Mouse (Mus musculus): ENCODE measurements around the gene Tex22. TPM values are rescaled to one million over a fixed set of nuclear protein-coding genes. Genes with fewer than 3 reads are reported as not detected.

Tex22 gene
- total RNA-seq, 1 experiment from 2014 or later, result 0.67 TPM

DNA sequence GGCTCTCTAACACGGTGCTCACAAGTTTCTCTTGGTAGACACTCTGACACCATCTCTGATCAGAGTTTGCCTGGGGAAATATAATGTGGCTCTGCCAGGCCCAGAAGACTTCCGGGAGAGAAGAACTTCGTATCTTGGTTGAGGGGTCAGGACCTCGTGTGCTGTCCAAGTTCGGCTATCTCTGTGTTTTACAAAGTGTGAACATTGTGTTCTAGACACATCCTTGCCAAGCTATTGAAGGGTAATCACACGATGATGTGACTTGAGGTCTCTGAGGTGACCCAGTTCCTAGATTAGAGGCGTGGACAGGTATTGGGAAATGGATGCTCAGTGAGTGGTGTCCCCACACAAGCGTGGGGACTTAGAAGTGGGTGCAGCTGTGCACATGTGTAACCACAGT is 18.2 kb upstream of the Tex22 start:
- no peak for DNase-seq

DNA sequence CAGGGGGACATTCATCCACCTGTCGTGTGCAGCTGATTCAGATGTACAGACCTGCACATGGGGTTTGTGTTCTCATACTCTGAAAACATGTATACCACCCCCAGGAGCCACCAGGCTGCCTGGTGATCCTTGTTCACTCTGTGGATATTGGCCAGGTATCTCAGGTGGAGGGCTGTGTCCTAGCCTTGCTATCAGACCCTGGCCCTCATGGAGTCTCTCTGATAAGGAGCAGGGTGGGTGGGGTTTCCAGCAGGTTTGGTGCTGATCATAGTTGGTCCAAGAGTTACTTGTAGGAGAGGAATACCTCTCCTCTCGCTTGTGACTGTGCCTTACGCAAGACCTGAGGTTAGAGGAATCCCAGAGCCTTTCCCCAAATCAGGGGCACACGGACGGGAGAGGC is 14.1 kb upstream of the Tex22 start:
- DNase-seq, result no peak

DNA sequence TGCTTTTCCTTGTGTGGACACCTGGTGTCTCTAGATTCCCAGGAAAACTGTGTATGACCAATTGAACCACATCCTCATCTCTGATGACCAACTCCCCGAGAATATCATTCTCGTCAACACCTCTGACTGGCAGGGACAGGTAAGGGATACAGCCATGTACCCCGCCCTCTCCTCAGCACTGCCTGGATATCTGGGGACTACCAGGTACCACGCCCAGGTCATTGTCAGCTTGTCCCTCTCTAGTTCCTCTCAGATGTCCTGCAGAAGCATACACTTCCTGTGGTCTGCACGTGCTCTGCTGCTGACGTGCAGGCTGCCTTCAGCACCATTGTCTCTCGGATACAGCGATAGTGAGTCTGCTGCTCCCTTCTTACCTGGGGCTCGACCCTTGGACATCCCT is 12.7 kb upstream of the Tex22 start:
- DNase-seq, result no peak

DNA sequence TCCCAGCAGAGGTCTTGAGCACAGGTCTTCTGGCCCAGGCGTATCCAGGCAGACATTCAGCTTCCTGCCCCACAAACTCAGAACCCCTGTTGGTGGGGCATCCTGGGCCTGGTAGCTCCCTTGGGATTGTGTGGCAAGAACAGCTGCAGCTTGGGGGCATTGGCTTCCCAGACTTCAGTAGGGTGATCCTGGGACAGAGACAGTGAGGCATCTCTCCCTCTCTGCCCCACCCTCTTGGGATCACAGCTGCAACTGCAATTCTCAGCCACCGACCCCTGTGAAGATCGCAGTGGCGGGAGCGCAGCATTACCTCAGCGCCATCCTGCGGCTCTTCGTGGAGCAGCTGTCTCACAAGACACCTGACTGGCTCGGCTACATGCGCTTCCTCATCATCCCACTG is 12.1 kb upstream of the Tex22 start:
- DNase-seq, result no peak

DNA sequence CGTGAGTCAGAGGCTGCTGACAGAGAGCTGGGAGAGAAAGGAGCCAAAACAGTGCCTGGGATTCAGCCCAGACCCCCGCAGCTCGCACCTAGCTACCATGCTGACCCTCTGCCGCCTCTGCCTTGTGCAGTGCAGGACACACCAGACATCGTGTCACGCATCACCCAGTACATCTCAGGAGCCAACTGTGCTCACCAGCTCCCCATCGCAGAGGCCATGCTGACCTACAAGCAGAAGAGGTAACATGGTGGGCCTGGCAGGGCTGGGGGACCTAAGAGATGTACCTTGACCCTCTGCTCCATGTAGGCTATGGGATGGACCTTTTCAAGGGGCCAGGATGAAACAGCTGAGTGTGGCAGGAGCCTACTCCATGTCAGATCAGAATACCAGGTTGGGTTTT is 10.6 kb upstream of the Tex22 start:
- DNase-seq, result no peak

DNA sequence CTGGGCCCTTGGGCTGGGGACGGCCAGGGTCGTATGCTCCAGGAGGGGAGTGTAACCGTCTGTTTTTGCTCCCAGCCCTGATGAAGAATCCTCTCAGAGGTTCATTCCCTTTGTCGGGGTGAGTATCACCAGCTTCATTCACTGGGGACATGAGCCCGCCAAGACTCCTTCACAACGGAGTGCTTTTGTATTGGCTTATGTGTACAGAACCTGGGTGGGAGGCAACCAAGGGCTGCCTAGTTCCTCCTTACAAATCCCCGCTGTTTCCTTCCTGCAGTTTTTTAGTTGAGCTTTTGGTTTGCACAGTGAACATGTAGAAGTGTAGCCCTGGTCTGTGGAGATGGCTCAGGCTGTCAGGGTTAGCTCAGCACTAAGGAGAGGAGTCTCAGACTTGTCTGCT is 6.3 kb upstream of the Tex22 start:
- DNase-seq, result no peak

DNA sequence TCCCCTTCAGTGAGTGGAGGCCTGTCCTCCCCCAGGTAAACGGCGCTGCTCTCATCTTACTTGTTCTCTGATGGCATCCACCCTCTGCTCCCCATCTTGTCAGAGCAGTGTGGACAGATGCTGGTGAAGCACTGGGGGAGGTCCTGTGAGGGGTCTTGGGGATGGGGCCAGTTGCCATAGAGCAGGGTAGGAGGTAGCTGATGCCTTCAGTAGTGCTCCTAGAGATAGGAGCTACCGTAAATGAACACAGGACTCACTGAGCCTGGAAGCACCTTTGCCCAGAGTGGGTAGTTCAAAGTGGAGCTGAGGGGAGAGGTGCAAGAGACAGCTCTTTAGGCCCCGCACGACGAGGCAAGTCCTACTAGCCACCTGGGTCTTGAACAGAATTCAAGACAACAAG is 4.9 kb upstream of the Tex22 start:
- DNase-seq, result no peak

DNA sequence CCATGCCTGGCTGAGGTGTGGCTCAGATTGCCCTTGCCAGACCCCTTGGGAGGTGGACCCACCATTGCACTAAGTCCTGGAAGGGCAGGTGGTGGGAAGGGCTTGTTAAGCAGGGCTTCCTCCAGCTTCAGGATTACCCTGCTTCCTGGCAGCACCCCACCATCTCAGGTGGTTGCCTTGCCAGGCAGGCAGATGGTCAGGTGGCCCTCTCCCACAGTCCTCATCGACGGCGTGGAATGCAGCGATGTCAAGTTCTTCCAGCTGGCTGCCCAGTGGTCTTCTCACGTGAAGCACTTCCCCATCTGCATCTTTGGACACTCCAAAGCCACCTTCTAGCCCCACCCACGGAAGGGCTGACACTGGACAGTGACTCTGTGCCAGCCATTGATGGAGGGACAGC is 3.0 kb upstream of the Tex22 start:
- no peak for DNase-seq

DNA sequence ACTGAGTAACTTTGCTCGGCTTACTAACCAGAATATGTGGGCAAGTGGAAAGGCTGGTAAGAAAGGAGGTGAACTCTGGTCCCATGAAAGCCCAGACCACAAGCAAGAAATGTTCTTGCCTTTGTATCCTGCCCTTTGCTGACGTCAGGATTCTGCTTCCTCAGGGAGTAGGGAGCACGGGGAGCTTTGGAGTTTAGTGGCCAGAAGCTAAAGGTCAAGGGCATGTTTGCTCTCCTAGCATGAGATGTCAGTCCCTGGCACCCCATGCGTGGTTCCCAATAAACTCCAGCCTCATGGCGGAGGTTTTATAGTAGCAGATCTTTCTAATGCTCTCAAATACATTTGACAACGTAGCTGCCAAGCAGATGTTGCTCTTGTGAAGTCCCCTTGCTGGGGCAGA is 2.5 kb upstream of the Tex22 start:
- no peak for DNase-seq

DNA sequence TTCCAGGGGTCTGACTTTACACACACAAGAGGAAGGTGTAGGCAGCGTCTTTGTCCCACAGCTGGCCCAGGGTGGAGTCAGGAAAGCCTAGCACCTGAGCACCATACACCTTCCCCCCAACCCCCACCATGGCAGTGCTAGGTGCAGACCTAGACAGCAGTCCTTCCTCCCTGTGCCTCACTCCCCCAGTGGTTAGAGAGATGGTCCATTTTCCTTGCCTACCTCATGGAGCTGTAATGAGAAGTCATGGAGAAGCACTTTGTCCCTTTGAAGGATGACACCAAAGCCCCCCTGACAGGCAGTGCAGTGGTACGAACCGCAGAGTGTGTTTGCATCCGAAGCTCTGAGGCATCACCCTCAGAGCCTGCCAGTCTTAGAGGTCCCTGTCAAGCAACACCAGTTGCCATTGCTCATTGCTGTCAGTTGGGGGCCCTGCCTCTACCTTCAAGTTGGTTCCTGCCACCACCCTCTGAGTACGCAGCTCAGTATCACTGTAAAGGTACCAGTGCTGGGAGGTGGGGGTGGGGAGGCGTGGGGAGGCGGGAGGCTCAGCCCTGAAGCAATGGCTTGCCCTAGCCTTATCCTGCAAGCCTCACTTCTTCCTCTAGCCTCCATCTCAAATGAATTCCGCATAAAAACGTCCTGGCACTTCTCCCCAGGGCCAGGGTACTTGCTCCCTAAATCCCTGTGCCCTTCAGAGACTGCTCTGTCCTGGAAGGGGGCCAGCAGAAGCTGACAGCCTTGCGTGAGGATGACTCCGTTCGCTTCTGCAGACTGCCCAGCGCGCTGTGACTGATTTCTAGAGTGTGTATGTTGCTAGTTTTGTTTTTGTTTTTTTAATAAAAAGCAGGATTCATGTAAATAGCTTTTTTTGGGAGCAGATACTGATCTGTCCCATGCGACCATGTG is 628 bp upstream of the Tex22 start:
- peak; percentile 66 for DNase-seq

DNA sequence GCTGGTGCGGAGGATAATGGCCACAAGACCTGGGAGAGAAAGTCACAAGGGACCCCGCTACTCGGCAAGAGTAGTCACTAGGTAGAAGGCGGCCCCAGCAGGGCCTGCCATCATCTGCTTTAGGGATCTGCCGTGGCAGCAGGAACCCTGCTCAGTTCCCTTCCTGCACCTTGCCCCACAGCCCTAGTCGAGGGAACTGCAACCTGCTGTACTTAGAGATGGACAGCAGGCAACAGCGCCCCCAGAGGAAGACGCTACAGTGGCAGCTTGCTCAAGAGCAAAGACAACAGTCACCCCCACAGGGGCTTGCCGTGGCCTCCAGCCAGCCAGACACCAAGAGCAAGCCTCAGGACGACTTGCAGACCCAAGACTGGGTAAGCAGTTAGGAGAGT is 757 bp downstream of the Tex22 start:
- DNase-seq, result peak; percentile 80

DNA sequence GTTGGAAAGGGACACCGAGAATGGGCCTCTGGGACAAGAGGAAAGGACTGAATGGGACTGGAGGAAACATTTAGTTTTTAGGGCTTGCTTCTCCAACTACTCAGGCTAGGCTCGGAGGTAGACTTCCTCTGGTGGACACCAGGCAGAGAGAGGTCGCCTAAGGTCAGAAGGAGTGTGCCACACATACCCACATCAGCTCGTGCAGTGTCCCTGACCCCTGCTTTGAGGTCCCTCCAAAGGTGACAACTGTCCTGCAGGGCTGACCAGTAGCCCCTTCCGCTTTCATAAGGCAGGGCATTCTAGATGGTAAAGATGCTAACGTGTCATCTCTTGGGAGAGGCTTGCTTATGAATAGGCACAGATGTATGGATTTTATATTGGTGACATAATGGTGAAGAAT is 1.2 kb downstream of the Tex22 start:
- no peak for DNase-seq

DNA sequence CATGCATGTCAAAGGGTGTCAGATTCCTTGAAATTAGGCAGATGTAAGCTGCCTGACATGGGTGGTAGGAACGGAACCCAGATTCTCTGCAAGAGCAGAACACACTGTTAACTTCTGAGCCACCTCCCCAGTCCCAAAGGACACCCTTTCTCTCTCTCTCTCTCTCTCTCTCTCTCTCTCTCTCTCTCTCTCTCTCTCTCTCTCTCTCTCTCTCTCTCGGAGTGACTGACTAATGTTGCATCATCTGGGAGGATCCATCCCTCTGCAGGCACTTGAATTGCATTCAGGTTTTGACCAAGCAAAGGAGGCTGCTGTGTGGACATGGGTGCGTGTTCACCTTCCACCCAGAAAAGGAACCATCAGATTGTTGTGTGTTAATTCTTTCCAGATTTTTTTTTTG is 13.0 kb downstream of the Tex22 start:
- DNase-seq, result no peak

DNA sequence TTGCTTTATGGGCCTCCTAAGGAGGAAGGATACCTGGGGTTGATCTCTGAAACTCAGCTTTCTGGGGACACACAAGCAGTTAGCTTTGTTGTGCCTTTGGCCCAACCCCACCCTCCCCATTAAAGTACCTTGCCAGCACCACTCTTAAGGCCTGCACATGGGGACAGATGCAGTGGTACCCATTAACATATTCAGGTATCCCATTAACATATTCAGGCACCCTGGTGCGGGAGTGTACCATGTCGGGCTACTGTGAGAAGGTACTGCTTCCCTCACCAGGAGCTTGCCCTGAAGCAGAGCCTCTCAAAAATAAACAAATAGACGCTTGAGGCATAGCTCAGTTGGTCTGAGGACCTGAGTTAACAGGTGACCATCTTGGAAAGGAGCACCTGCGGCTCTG is 13.7 kb downstream of the Tex22 start:
- DNase-seq, result no peak

DNA sequence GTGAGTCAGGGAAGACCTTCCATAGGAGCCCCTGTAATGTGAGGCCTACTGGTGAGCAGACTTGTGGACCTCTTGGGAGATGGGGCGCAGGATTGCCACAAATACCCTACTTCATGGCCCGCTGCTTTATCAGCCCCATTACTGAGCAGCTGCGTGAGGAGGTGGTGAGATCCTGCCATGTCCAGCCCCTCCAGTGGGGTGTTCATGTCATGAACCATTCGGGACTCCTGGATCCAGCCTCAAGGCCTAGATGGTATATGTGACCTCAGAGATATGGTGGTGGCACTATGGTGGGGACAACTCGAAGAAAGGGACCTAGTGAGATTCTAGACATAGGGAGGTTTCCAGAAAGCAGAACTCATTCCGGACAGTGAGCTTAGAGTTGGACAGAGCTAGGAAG is 14.8 kb downstream of the Tex22 start:
- DNase-seq, result no peak

DNA sequence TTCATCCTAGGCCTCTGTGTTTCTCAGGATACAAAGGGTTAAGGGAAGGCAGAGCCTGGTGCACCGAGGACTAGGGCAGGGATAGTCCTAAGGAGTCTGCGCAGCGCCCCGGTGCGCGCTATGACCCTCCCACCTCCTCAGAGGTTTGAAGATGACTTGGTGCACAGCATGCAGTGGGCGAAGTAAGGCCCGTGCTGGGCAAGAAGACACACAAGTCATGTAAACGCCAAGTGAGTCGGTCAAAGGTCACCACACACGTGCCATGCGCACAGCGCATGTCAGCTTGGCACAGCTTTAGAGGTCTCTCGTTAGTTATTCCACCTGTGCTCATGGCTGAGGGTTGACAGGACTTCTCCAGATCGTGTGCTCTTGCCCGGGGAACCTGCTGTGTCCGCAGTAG is 15.8 kb downstream of the Tex22 start:
- DNase-seq, result no peak

DNA sequence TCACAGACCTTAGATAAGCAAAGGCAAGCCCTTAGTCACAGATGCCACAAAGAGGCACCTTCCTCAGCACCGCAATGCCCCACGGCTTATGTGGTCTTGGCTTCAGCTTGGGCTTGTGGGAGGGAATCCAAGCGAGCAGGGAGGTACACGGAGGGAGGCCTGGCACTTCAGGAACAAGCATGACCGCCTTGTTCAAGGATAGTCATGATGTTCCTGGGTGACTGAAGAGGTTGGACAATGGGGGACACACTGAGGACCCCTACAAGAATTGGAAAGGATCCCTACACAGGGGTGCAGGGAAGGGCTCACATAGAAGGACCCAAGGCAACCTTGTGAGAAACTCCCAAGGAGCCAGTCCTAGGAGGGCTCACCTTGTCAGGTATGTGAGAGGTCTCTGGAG is 22.7 kb downstream of the Tex22 start:
- DNase-seq, result no peak

DNA sequence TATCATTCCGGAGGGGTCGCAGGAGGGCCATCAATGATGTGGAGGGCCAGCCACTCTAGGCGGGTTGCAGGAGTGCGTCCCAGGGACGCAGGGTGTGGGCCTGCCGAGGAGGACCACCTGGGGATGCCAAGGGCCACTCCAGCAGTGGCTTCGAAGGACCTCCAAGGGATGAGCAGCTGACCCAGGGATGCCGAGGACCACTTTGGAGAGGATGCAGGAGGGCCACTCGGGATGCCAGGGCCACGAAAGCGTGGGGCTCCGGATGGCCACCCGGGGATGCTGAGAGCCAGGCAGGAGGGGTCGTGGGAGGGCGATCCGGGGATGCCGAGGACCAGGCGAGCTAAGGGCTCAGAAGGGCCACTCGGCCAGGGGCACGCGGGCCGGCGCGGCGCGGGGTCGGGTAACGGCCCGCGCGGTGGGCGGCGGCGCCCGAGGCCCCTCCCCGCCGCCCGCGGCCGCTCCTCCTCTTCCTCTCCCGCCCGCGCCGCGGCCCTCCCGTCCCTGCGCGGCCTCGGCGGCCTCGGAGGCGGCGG is 23.5 kb downstream of the Tex22 start, which contains the start of gene Mta1:
Gene Mta1, plus strand, starts transcription at position 530 of the 533 bp plus-strand sequence.
- peak; percentile 71 for DNase-seq

DNA sequence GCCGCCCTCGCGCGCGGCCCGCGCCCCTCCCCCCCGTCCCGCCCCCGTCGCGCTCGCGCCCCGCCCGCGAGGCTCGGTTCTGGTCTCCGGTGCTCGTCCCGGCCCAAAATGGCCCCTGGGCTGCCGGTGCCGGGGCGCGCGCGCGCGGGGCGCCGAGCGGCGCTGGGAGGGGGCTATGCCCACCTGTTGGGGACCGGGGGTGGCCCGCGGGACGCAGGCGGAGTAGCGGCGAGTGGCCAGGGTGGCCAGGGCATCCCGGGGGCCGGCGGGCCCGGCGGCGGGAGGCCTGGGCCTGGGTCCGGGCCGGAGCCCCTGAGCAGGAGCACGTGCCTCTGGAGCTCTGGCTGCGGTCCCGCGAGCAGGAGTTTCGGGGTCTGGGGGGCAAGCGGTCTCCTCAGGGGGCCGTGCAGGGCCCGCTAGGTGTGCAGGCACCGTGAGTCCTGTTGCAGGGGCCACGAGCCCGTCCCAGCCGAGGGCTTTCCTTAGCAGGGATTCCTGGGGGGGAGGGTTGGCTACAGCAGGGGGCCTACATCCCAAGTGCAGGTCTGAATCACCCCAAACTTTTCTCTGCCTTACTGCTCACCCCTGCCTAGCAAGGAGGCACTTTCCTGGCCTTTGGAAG is 24.3 kb downstream of the Tex22 start:
- peak; percentile 46 for DNase-seq

DNA sequence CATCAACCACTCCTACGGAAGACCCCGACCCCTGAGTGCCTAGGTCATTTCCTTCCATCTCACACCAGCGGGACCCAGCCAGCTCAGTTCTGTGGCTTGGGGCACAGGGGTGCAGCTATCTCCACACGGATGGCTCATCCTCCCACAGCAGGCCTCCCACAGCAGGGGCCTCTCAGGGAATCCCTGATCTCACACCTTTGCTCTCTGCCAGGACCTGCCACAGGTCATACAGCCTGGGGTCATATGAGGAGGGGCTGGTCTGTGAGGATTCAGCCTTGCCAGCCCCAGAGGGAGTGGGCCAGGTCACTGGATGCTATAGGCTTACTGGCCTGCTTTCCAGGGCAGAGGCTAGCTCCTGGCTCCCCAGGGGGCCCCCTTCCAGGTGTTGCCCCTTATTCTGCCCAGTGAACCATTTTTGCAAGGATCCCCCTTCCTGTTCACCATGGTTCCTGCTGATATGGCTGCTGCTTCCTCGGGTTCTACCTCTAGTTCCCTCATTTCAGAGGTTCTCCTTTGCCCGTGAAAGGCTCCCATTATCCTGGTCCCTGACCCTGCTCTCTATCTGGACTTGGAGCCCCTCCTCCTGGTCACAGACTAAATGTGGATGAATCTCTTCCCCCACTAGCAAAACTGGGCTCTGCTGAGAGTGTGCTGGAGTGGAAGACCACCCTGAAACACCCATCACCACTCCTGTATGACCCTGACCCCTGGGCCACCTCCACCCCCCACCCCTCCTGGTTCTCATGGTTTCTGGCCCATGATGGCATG is 25.4 kb downstream of the Tex22 start:
- no peak for DNase-seq

DNA sequence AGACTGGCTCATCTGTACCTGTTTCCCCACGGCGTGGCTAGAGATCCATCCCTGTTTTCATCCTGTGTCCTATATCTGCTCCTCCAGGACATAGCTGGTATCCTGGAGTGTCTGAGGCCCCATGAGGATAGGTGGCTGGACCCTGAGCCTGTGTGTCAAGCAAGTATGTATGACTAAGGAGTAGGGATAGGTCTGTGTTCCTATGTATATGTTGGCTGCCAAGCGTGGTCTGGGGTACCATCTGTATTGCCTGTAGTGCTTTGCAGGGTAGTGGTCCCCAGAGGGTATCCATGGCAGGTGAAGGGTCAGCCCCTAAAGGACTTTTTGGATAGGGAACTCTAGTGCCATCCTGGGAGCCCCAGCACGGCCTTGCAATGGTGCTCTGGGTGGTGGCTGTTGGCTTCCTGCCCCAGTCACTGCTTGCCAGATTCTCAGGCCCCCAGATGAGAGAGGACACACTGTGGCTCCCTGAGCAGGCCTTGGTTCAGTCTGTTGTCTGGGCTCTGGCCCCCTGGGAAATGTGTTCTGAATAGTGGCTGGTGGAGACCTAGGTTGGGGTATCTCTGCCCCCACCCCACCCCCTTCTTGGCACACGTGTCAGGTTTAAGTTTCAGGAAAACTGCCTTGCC is 26.3 kb downstream of the Tex22 start:
- DNase-seq, result peak; percentile 70

DNA sequence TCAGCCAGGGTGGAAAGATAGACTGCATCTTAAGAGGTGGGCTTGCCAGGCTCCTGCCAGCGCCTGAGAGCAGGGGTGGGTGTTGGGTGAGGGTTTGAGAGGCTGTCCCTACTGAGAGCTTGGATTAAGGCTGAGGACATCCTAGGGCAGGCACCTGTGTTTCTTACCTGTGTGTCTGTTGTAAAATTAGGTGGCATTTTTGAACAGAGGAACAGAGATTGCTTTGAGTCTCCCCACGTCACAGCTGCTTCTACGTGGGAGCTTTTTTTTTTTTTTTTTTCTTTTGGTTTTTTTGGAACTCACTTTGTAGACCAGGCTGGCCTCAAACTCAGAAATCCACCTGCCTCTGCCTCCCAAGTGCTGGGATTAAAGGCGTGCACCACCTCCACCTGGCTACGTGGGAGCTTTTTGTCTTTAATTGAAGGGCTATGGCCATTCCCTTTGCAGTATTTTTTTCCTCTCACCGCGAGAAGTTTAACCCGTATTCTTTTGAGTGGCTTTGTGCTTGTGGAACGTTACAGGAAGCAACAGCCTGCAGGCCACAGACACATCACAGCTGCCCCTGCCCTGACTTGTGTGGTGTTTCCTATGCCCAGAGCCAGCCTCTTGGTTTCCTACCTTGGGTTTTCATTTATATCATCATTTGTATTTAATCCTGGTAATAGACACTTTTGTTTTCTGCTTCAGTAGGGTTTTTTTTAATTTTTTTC is 27.1 kb downstream of the Tex22 start:
- no peak for DNase-seq
